Mouse (Mus musculus): ENCODE measurements around the gene Psmc3.

DNA sequence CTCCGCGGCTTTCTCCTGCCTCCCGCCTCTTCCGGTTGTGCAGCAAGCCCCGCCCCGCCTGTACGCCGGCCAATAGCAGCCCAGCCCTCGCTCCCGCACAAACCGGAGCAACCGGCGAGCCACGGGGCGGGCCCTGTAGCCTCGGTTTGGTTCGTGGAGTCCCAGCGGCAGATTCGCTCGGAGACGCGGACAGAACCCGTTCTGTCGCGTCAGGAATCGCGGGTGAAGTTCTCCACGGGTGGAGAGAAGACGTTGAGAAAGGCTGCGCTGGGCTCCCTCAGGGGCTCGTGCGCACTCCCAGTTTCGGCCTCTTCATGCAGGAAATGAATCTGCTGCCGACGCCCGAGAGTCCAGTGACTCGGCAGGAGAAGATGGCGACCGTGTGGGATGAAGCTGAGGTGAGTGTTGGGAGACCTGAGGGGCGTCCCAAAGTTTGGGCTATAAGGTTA lies at the start of gene Psmc3:
- peak; percentile 90 for TF ChIP-seq ZC3H11A (IDR thresholded peaks at IDR 0.05; ENCODE audit: borderline replicate concordance, low read depth, low read length)
- TF ChIP-seq ZNF384 (IDR thresholded peaks at IDR 0.05; ENCODE audit: low read depth, low read length), result no peak
- TF ChIP-seq CHD2 (IDR thresholded peaks at IDR 0.05; ENCODE audit: low read depth, low read length), result no peak
- TF ChIP-seq HCFC1 (IDR thresholded peaks at IDR 0.05; ENCODE audit: borderline replicate concordance, insufficient read depth, low read length), result peak; percentile 92

Data from ES-E14 (cell line).